Mouse (Mus musculus) myocyte (in vitro differentiated cells): Measurements from ENCODE around the gene Brinp3.

ENCODE experiments used
- E2F4 ChIP-seq: IDR thresholded peaks from one replicate; pipeline ENCODE4 v1.6.1; 2011; ENCODE audit warnings: mild to moderate bottlenecking, control low read depth, moderate library complexity; ENCODE audit not compliant: insufficient read depth
- MAX ChIP-seq: IDR thresholded peaks from one replicate; pipeline ENCODE4 v1.6.1; 2011; ENCODE audit warnings: low read depth, mild to moderate bottlenecking, control low read depth
- MYOD1 ChIP-seq, 3 experiments: IDR thresholded peaks; one replicate each; pipeline ENCODE4 v1.6.1; 2011; ENCODE audit warnings: control low read depth in 2 of 3, low read depth in 2 of 3, mild to moderate bottlenecking in 2 of 3, moderate library complexity in 1 of 3; ENCODE audit not compliant: insufficient read length in 2 of 3, control insufficient read depth in 1 of 3
- MYOG ChIP-seq, 3 experiments: IDR thresholded peaks; one replicate each; pipeline ENCODE4 v1.6.1; 2011; ENCODE audit warnings: control low read depth in 2 of 3, low read depth in 2 of 3, mild to moderate bottlenecking in 2 of 3; ENCODE audit not compliant: insufficient read length in 2 of 3, control insufficient read depth in 1 of 3, insufficient read depth in 1 of 3
- POLR2A ChIP-seq: IDR thresholded peaks from one replicate; pipeline ENCODE4 v1.6.1; 2011; ENCODE audit warnings: low read depth, mild to moderate bottlenecking, control low read depth, moderate library complexity; ENCODE audit not compliant: insufficient read length
- POLR2AphosphoS2 ChIP-seq: IDR thresholded peaks from one replicate; pipeline ENCODE4 v1.6.1; 2011; ENCODE audit warnings: low read depth, control low read depth; ENCODE audit not compliant: insufficient read length

GRCm38 (mm10) chr1:146528572-146528971 lies 34.0 kb downstream of the Brinp3 start:
- TF ChIP-seq POLR2A (no peak), MAX (no peak), MYOD1 (IDR thresholded peaks at IDR 0.05; ENCODE audit: control insufficient read depth in 1 of 3, insufficient read length in 2 of 3, low read depth in 2 of 3) (no peak), MYOG (IDR thresholded peaks at IDR 0.05; ENCODE audit: control insufficient read depth in 1 of 3, insufficient read depth in 1 of 3, insufficient read length in 2 of 3, low read depth in 2 of 3) (no peak), POLR2AphosphoS2 (no peak), E2F4 (no peak)
